Mouse (Mus musculus): Measurements from ENCODE around the gene Nr2f1. TPM values are rescaled to one million over a fixed set of nuclear protein-coding genes. Genes with fewer than 3 reads are reported as not detected.

The Nr2f1 gene
- polyA plus RNA-seq, 1 experiment, result not detected

DNA sequence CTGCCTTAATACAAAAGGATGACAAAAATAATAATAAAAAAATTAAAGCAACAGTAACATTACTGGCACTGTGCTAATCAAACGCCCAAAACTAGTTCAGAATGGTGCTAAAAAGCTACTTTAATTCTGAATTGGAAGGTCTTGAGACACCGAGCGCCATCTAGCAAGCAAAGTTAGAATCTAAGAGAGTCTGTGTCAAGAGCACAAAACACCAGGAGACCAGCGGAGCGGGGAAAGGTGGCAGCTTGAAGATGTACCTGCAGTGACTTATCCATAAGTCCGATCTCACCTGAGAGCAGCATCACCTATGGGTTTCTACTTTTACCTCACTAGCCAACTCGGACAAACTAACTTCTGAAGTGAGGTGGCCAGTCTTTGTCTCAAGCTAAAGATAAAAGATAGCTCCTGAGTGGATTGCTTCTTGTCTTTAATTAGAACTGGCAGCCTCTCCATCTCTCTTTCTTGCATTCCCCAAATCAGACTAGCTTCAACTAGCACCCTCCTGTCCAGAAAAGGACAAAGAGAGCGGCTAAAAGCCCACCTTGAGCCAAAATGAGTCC lies 23.7 kb downstream of the Nr2f1 start:
- TF ChIP-seq GATA1 (IDR thresholded peaks at IDR 0.05; ENCODE audit: low read length), result no peak

GRCm38 (mm10) chr13:78174891-78175290 lies 24.7 kb downstream of the Nr2f1 start:
- TF ChIP-seq GATA1 (IDR thresholded peaks at IDR 0.05; ENCODE audit: low read length), result no peak

- no peak for TF ChIP-seq GATA1 (IDR thresholded peaks at IDR 0.05; ENCODE audit: low read length)
Measured at GRCm38 (mm10) chr13:78174191-78174590, 25.4 kb downstream of the Nr2f1 start.

DNA sequence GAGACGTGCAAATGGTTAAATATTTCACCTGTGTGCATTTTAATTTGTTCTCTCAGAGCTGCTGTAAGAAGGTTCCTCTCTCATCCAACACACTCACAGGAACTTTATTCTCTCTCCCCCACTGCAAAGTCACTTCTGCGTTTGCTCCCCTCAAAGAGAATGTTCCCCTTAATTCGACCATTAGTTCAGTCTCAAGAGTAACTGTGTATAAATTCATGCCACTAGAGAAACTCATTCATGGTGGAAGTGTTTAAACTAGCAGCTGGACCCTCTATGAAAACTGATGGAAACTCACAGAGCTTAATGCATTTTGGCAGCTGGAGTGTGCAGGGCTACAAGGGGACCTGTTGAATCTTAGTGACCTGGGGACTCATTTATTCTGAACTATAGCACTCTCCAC lies 26.7 kb downstream of the Nr2f1 start:
- no peak for TF ChIP-seq GATA1 (IDR thresholded peaks at IDR 0.05; ENCODE audit: low read length)

DNA sequence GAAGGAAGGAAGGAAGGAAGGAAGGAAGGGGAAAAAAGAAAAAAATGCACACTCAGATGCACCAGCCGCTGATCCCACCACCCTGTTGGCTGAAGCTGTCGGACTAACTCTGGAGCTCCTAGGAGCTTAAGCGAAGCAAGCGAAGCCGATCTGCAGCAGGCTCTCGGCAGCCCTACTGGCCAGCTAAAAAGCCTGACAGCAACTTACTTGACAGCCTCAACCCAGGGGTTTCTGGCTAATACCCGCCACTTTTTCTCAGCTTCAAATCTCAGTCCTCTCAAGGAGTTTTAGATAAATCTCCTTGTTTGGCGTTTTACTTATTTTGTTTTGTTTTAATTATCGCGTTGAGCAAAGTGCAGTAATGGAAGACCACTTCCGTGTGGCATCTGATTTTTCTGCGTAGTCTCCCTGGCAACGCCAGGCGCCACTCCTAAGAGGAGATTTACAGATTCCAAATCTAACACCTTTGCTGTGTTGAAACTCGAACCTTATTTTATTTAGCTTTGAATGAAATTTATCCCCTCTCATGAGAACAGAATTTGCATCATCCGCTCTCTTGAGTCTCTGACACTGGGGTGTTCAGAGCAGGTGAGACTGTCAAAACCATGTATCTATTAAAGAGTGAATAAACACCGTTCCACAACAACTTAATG lies 27.4 kb downstream of the Nr2f1 start:
- TF ChIP-seq GATA1 (IDR thresholded peaks at IDR 0.05; ENCODE audit: low read length), result no peak

DNA sequence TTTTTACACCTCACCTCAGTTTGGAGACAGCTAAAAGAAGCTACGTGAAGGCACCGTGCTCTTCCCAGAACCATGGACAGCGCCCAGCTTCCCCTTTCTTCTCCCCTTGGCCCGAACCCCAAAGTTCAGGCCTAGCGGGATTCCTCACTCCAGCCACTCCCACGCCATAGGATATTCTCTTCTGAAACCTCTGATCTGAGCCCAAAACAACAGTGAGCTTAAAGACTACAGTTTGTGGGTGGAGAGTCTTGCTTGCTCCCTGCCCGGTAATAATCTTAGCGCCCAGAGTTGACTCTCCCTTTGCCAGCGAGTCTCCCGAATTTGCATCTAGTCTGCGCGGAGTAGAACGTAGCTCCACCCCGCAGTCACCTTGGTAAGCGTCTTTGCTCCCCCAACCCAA lies 28.2 kb downstream of the Nr2f1 start:
- no peak for TF ChIP-seq GATA1 (IDR thresholded peaks at IDR 0.05; ENCODE audit: low read length)

GRCm38 (mm10) chr13:78168166-78168565 lies 31.4 kb downstream of the Nr2f1 start:
- no peak for TF ChIP-seq GATA1 (IDR thresholded peaks at IDR 0.05; ENCODE audit: low read length)

DNA sequence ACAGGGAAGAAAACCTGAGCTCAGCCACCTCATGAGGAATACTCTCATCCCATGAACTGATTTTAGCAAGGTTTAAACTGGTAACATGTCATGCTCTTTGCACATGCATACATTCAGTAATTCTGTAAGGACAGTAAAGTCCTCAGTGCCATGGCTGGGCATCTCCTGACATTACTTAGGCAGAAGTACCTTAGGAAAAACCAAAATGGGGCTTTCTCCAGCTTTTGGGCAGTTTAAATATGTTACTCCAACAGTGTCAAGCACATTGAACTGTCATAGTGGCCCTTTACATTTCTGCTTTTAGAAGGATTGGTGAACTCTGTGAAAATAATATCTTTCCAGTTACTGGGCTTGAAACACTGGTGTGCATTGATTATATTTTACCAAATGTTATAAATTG lies 34.6 kb downstream of the Nr2f1 start:
- TF ChIP-seq GATA1 (IDR thresholded peaks at IDR 0.05; ENCODE audit: low read length), result no peak

DNA sequence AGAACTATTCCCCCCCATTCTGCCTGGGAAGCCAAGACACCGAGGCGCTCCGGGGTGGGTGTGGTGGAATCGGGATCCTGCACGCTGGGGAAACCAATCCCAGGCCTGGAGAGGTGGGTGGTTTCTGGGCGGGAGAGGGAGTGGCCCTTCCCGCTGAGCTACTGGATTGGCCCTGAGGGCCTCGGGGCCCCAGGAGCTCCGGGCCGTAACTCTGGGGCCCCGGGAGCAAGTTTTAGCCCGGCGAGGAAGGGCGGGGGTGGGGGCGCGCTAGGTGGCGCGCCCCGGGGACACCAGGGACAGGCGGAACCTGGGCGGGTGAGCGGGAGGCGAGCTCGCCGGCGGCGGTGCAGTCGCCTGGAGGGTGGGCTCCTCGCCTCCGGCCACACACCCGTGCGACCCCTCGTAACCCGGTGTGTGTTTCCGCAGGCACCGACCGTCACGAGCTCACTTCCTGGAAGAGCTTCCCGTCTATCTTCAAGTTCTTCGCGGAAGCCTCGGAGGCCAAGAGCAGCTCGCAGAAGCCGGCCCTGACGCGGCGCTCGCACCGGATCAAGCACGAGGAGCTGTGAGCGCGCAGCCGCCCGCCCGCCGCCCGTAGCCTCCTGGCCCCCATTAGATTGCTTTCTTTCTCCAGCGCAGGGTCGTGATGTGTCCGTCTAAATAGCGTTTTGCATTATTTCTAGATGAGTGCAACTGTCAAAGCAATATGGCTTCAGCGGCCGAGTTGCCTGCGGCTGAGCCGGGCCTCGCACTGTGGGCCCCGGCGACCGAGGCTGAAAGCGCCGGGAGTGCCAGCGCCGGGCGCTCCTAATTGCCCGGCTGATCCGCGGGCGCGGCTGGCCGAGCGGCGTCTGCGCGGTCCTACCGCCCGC lies 36.2 kb downstream of the Nr2f1 start:
- TF ChIP-seq GATA1 (IDR thresholded peaks at IDR 0.05; ENCODE audit: low read length), result no peak

GRCm38 (mm10) chr13:78162149-78162548 lies 37.4 kb downstream of the Nr2f1 start:
- no peak for TF ChIP-seq GATA1 (IDR thresholded peaks at IDR 0.05; ENCODE audit: low read length)

DNA sequence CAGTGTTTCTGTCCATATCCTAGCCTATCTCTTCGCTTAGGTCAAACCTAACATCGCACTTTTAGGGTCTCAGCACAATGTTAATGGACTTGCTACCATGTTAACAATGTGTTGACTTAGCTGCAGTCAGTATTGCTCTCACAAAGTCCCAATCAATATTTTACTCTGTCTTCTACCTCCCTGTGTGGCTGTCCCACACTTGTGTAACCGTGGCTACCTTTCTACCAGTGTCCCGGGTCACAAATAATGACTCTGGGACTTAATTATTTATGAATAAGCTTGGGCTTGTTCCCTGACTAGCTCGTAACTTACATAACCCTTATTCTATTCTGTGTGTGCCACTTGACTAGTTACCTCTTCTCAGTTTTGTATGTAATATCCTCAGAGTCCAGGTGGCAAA lies 42.1 kb downstream of the Nr2f1 start:
- TF ChIP-seq GATA1 (IDR thresholded peaks at IDR 0.05; ENCODE audit: low read length), result no peak

Other genes starting within 250 kb of the Nr2f1 start
- gene Pou5f2, start 174.9 kb downstream of the Nr2f1 start, polyA plus RNA-seq (2012), result 0.05 TPM in 1 of 2 replicates, not detected in the other

Data from G1E-ER4 (cell line).